Mouse (Mus musculus) erythroid progenitor cell, adult 5-6 weeks (primary cell): ENCODE measurements around the gene Rimbp3. TPM values are rescaled to one million over a fixed set of nuclear protein-coding genes. Genes with fewer than 3 reads are reported as not detected.
"Not testable (repeated sequence)": the region's sequence is repeated elsewhere in the genome, so short reads cannot be mapped to it uniquely, and the experiment has no call there.

Experiments used
- ATAC-seq: replicated peaks from 2 replicates; pipeline ENCODE4 v1.8.0; 2016; ENCODE audit warnings: moderate number of reproducible peaks, mild to moderate bottlenecking, moderate TSS enrichment, inconsistent platforms; ENCODE audit not compliant: poor library complexity, low FRiP score, severe bottlenecking
- total RNA-seq, 2 experiments: library from RNA; stranded (forward) in 1 of 2; stranded (reverse) in 1 of 2; fragments of 150-400 nt in 1 of 2; fragments of 186-747, 209-891 nt in 1 of 2; gene quantifications; 2 replicates each; pipeline versions ENCODE4 v1.2.3 to v1.2.4; 2015 to 2017; ENCODE audit warnings: low replicate concordance in 2 of 2

The Rimbp3 gene
- not detected in 2 replicates for total RNA-seq (2015; ENCODE audit: low replicate concordance)
- total RNA-seq (2017; ENCODE audit: low replicate concordance): 0.38 TPM in 1 of 2 replicates, not detected in the other

DNA sequence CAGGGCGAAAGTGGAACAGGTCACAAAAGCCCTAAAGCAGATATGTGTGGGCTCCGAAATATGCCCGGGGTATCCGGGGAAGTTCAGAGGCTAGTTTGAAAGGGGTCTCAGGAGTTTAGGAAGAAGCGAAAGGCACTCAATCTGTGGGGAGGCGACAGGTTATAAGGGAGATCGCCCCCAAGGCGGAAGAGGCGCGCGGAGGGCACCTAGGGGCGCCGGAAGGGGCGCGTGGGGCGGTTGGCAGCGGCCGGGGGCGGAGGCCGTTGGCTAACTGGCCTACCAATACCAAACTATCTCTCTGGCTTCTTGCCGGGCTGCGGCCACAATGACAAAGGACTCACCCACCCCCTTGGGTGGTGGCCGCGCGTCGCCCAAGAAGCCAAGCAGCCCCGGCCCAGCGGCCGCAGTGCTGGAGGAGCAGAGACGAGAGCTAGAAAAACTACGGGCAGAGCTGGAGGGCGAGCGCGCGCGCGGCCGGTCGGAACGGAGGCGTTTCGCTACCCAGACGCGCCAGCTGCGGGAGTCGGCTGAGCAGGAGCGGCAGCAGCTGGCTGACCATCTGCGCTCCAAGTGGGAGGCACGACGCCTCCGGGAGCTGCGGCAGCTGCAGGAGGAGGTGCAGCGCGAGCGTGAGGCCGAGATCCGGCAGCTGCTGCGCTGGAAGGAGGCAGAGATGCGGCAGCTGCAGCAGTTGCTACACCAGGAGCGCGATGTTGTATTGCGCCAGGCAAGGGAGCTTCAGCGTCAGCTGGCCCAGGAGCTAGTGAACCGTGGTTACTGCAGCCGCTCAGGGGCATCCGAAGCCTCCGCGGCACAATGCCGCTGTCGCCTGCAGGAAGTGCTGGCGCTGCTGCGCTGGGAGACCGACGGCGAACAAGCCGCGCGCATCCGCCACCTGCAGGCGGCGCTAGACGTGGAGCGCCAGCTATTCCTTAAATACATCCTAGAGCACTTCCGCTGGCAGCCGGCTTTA lies at the start of gene Rimbp3:
TSS of gene Rimbp3 (plus strand) at position 215 of the 973 bp plus-strand sequence.
- peak; percentile 70 for ATAC-seq

DNA sequence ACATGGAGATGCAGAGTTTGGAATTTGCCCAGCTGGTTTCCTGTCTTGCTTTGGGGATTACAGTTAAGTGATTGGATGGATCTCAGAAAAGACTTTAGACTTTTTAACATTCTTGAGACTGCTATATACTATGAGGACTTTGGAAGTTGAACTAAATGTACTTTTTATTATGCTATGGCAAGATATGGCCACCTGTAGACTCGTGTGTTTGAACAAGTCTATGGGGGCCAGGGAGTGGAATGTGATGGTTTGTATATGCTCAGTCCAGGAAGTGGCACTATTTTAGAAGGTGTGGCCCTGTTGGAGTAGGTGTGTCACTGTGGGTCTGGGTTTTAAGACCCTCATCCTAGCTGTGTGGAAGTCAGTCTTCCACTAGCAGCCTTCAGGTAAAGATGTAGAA lies 42.9 kb upstream of the Rimbp3 start:
- ATAC-seq: not testable (repeated sequence)

DNA sequence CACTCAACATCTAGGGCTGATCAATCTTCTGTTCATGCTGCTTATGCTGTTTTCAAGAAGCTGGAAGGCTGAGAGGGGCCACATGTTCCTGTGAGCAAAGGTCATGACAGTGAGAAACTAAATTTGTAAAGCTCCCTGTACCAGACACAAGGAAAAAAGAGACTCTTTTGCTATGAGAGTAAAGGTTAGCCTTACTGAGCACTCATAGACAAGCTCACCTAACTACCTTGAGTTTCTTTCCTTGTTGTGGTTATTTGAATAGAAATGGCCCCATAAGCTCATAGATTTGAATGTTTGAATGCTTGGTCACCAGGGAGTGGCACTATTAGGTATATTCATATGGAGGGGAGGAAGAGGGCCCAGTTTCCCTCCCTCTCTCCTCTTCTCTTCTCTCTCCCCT lies 41.2 kb upstream of the Rimbp3 start:
- ATAC-seq: no peak

DNA sequence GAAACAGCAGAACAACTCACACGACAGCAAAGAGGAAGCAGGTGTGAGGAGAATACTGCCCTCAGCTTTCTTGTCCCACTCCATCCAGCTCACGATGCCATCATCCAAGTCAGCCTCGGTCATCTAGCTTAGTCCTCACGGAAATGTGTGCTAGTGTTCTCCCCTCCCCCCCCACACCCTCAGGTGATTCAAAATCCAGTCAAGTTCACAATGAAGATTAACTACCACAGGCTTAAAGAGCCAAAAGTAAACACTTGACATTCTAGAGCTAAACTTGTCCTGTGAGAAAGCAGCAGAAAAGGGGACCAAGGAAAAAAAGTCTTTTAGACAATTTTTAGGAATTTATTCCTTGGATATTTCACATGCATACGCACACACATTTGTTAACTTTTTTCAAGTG lies 40.4 kb upstream of the Rimbp3 start:
- ATAC-seq: no peak

DNA sequence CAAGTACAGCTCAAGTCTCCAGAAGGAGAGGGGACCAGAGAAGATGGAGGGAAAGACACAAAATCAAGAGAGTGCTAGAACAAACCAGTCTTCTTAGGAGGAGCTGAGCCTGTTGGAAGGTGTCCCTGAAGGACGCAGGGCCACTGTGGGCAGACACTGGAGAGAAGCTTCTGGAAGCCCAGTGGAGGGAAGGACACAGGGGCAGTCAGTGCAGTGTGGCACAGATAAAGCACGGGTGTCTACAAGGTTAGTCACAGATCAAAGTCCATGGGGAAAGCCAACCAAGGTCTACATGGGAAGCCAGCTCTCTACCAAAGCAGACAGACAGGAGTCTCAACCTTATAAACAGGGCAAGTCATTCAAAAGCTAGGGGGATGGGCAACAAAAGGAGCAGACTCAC lies 32.6 kb upstream of the Rimbp3 start:
- ATAC-seq: no peak

DNA sequence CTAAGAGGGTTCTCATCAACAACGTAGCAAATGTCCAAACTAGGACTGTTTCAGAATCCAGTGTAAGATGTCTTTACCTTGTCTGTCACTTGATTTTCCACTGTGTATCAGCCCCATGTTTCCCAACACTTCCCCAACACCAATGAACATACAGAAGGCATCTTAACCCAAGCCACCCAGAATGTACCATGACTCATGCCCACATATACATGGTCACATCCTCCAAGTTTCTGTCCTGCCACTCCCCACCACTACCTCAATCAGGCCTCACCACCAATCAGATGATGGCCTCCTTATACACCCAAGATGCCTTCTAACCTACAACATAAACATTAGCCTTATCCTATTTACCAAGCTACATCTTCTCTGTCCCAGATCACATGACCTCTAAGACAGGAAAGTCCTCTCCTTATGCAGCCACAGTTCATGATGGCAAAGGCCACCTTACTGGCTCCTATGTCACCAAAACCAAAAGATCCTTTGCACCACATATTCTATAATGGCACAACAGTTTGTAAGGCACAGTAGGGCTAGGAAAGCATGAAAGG lies 30.7 kb upstream of the Rimbp3 start:
- no peak for ATAC-seq

DNA sequence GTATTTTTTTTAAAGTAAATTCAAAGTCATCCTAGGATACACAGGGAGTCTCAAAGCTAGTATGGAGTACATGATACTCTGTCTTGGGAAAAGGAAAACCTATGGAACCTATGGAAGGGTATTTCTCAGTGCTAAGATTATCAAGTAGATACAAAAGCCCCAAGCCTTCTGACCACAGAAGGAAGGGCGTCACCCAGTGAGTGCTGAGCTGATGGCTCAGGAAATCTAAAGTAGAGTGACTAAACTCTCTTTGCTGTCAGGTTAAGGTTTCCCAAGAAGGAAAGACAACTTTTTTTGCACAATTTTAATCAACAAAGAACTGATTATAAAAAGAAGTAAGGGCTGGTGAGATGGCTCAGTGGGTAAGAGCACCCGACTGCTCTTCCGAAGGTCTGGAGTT lies 28.7 kb upstream of the Rimbp3 start:
- no peak for ATAC-seq

DNA sequence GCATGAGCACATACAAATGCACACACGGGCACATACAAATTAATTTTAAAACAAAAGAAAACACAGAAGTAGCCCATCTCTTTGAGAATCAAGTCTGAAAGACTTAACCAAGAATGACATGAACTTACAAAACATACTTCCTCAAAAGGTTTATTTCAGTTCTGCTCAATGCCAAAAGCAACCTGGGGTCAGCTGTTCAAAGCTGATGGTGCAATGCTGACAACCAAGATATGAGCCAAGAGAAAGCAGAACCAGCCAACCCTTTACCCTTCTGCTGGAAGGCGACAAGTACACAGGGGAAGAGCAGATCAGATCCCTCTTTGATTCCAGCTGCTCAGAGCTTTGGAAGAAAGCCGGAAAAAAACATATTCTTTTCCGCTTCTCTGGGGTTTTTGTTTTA lies 27.0 kb upstream of the Rimbp3 start:
- ATAC-seq: no peak

DNA sequence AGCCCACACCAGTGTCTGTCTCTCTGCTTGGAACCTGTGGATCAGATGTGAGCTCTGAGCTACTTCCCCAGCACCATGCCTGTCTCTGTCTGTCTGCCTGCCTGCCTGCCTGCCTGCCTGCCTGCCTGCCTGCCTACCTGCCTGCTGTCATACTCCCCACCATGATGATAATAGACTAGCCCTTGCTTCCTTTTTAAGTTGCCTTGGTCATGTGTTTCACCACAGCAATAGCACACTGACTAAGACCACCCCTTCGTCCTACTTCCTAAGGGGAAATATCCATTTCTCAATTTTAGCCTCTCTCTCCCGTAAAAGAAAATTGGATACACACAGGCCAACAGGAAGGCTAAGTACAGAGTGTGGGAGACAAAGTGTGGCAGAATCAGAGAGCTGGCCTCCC lies 26.3 kb upstream of the Rimbp3 start:
- no peak for ATAC-seq

DNA sequence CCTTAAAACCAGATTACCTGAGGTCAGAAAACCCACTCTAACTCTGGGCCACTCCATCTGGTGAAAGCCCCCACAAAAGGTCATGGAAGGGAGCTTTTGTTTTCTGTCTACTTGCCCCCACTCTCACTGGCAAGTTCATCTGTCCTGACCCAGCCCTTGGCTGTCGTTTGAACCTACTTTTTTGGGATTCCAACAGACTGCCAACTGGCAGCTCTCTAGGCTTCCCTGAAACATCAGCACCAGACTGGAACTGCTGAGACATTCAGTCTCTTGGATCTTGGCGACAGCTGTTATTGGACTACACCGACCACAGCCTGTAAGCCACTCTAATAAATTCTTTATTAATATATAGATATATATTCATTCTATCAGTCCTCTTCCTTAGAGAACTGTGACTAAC lies 25.4 kb upstream of the Rimbp3 start:
- no peak for ATAC-seq

DNA sequence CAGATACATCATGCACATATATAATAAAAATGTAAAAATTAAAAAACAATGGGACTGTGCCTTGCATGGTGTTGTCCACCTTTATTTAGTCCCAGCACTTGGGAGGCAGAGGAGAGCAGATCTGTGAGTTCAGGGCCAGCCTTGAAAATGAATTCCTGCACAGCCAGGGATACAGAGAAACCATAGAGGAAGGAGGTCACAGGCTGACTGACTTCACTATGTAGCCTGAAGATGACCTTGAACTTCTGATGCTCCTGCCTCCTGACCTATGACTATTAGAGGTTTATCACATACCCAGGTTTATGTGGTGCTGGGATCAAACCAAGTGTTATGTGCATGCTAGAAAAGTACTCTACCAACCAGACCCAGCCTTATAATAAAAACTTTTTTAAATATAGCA lies 22.9 kb upstream of the Rimbp3 start:
- no peak for ATAC-seq

DNA sequence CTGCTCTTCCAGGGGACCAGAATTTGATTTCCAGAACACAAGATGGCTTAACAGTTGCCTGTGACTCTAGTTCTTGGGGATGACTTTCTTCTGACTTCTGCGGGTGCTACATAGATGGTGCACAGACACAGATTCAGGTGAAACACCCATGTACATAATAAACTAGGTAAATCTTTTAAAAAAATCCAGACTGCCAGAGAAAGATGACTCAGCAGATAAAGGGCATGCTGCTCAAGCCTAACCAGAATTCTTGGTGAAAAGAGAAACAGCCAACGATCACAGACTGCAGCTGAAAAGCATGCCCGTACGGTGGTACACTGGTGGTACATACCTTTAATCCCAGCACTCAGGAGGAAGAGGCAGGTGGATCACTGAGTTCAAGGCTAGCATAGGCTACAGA lies 14.6 kb upstream of the Rimbp3 start:
- ATAC-seq: no peak

DNA sequence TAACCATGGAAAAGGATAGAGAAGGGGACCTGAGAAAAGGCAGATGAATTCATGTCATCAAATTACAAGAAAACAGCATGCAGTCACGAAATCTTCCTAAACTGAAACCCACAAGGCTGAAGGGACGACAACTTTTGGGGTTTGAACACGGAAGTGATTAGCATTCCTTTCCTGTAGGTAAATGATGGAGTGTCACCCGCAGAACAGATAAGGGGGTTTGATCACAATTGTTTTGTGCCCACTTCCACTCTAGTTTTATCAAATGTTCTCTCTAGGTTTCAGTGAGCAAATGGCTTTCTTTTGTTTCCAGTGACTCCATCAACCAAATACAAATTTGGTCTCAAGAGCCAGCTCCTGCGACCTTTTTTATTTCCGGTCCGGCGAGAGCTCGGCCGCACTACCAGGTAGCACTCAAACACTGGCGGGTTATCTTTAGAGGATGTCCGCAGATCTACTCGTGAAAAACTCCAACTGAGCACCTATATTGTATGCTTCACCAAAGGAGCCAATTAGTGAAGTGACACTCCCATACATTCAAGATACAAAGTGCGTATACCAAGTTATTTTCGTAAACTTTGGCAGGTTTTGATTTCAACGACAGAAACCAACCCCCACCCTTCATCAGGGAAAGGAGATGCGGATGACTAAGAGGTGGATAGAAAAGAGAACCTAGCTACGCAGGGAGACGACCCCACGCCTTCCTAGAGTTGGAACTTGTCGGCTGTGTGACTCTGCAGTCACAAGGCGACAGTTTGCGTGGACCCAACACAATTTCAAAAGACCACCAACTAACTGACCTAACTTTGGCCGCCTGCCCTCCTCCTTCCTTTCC lies 8.1 kb upstream of the Rimbp3 start:
- peak; percentile 49 for ATAC-seq

DNA sequence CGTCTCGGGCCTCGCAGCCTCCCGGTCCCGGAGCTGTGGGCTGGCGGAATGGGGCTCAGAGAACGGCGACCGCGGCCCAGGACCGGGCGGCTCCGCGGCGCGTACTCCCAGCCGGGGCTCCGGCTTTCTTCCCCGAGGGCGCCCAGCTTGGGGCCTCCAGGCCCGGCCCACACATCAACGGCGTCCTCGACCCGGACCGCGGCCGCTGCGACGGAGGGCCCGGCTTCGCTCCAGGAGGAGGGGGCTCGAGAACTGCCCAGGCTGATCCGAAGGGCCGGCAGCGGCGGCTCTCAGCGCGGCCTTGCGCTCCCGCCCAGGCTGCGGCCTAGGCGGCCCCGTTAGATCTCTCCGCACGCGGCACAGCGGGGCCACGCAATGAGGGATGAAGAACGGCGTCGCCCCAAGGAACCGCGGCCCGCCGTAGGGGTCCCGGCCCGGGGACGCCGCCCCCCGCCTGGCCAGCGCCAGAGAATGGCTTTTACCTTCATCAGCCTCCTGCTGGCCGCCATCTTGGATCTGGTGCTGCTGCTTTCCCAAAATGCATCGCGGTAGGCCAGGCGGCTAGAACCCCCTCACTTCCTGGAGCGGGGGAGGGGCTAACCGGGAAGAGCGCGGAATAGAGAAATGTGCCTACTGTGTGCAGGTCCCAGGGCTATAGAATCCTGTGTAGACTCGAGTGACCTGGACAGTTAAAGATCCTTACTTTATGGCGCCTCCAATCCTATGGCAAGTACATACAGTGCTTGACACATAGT lies 7.3 kb upstream of the Rimbp3 start:
- peak; percentile 92 for ATAC-seq

DNA sequence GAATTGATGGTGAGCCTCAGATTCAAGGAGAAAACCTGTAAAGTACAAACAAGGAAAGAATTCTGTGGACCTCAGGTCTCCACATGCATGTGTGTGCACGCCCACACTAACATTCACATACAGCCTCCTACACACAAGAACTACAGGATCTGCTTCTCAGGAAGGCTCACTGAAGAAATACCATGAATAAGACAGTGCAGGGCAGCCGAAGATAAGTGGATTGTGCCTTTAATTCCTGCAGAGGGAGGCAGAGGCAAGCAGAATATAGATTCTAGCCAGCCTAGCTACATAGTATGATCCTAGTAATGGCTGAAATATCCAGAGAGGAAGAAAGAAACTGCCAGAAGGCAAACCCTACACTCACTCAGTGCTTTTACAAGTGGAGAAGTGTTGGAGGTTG lies 6.4 kb upstream of the Rimbp3 start:
- ATAC-seq: no peak

DNA sequence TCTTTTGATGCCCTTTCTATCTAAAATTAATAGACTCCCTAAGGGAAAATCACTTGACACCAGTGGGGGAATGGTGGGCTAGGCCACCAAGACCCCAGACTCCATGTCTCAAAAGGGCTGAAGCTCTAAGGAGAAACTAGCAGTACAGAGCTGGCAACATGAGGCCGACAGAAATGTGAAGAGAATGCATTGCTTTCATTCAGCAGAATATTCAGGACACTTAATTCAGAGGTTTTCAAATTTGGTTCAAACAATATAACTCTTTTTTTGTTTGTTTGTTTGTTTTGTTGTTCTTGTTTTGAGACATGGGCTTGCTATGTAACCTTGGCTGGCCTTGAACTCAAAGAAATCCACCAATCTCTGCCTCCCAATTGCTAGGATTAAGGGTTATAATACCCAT lies 5.9 kb upstream of the Rimbp3 start, which contains the start of gene Ube2l3:
TSS of gene Ube2l3 (minus strand) at position 101 of the 400 bp plus-strand sequence.
- no peak for ATAC-seq

DNA sequence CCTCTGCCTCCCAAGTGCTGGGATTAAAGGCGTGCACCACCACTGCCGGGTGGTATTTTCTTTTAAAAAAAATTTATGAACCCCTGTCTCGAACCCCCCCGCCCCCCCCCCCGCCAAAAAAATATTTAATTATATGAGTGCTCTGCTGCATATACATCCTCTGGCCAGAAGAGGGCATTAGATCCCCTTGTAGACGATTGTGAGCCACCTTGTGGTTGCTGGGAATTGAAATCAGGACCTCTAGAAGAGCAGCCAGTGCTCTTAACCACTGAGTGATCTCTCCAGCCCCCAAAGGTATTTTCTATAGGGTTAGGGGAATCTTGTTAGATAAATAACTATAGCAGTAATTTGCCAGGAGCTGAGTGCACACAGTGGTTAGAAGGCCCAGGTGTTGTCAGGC lies 3.4 kb upstream of the Rimbp3 start:
- no peak for ATAC-seq

DNA sequence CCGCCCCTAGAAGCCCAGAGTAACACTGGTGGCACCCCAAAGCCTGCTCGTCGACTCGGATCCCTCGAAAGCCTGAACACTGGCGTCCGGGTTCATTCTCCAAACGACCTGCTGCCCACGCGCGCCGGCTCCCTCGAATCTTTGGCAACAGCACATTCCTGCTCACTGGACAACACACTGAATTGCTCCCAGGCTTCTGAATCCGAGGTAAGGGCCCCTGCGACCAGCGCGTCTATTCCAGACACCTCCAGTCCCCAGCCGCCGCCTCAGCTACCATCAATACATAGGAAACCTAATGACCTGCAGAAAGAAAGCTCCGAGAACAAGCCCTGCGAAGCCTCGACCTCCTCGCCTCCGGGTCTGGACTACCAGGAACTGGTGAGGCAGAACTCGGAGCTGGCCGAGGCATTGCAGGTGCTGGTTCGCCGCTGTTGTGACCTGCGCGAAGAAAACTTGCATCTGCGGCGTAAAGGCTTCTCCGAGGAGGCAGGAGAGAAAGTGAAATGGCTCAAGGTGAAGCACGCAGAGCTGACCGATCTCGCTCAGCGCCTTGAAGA lies 1.1 kb downstream of the Rimbp3 start:
- no peak for ATAC-seq
